Mouse (Mus musculus): ENCODE results near the gene Igsf8. TPM values are rescaled to one million over a fixed set of nuclear protein-coding genes. Genes with fewer than 3 reads are reported as not detected.
"Not testable (repeated sequence)": the region's sequence is repeated elsewhere in the genome, so short reads cannot be mapped to it uniquely, and the experiment has no call there.

The Igsf8 gene
- polyA plus RNA-seq, 1 experiment from 2014 or later: 20.5 TPM

GRCm38 (mm10) chr1:172240945-172241708 is 20.3 kb upstream of the Igsf8 start:
- Histone ChIP-seq H3K9ac (no peak overlapping the region), H3K9me3 (replicated peaks) (no peaks in the 10 kb centered on the region), H3K4me3 (no peak overlapping the region), H3K4me2 (no peak overlapping the region), H3K27ac (no peak overlapping the region), H3K27me3 (replicated peaks) (peaks cover 35% of the 10 kb centered on the region), H3K36me3 (no peaks in the 10 kb centered on the region), H3K4me1 (no peaks in the 10 kb centered on the region)
- no peak for ATAC-seq
- 41% methylated on average over 6 of the region's 6 CpGs for WGBS (ENCODE audit: insufficient replicate concordance)

DNA sequence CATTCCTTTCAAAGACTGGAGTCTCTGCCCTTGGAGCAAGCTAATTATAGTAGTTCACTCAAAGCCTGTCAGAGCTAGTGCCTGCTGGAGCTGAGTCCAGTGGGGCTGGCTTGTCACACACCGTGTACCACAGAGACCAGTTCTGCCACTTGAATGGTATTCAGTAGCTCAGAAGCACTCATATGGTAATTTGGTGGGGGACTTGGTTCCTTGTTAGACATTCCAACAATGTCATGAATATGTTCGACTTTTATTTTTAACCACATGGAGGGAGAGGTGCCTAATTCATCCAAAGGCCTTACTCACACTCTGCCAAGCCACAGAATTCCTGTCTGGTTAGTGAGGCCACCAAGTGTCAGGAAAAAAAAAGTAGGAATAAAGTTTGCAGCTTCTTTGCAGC is 19.0 kb upstream of the Igsf8 start:
- H3K36me3 ChIP-seq: no peaks in the 10 kb centered on the region
- H3K4me1 ChIP-seq: no peaks in the 10 kb centered on the region
- no peaks in the 10 kb centered on the region for H3K9me3 ChIP-seq (replicated peaks)
- peaks cover 47% of the 10 kb centered on the region for H3K27me3 ChIP-seq (replicated peaks)
- WGBS (ENCODE audit: insufficient replicate concordance): 41% methylated on average over 2 of the region's 2 CpGs
- no peak overlapping the region for H3K4me2 ChIP-seq
- ATAC-seq: no peak
- H3K9ac ChIP-seq: no peak overlapping the region
- no peak overlapping the region for H3K27ac ChIP-seq
- no peak overlapping the region for H3K4me3 ChIP-seq

- Histone ChIP-seq H3K9ac (no peak overlapping the region), H3K27me3 (replicated peaks) (peaks cover 50% of the 10 kb centered on the region), H3K4me1 (no peaks in the 10 kb centered on the region), H3K4me2 (0 out of 2 replicates have a peak overlapping the region, but pooled peaks have one; percentile 34), H3K9me3 (replicated peaks) (no peaks in the 10 kb centered on the region), H3K27ac (no peak overlapping the region), H3K4me3 (no peak overlapping the region), H3K36me3 (no peaks in the 10 kb centered on the region)
- 26% methylated on average over 16 of the region's 16 CpGs for WGBS (ENCODE audit: insufficient replicate concordance)
- no peak for ATAC-seq
Observed at GRCm38 (mm10) chr1:172243547-172244205, 17.8 kb upstream of the Igsf8 start.

- H3K9me3 ChIP-seq (replicated peaks); ATAC-seq; H3K4me1 ChIP-seq; H3K9ac ChIP-seq; H3K36me3 ChIP-seq; H3K27ac ChIP-seq: not testable (repeated sequence)
- Histone ChIP-seq H3K27me3 (replicated peaks) (peaks cover 50% of the 10 kb centered on the region), H3K4me3 (0 out of 2 replicates have a peak overlapping the region, but pooled peaks have one; percentile 4), H3K4me2 (peak overlapping the region; percentile 34)
- 20% methylated on average over 23 of the region's 23 CpGs for WGBS (ENCODE audit: insufficient replicate concordance)
Observed at GRCm38 (mm10) chr1:172244645-172245044, 16.8 kb upstream of the Igsf8 start.

DNA sequence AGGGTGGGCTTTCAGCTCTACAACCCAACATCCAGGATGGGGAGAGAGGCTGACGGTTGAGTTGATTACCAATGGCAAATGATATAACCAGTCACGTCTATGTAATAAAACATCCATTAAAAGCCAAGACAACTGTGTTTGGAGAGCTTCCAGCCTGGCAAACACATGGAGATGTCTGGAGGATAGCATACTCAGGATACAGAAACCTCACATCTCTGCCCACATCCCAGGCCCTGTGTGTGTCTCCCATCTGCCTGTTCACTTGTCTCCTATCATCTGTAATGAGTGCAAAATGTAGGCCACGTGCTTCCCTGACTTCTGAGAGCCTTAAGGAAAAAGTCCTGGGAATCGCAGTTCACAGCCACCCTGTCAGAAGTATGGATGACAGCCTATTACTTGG is 14.2 kb upstream of the Igsf8 start:
- H3K27me3 ChIP-seq (replicated peaks): peaks cover 49% of the 10 kb centered on the region
- H3K4me1 ChIP-seq: no peaks in the 10 kb centered on the region
- H3K36me3 ChIP-seq: no peaks in the 10 kb centered on the region
- H3K27ac ChIP-seq: no peak overlapping the region
- no peak overlapping the region for H3K9ac ChIP-seq
- ATAC-seq: no peak
- no peak overlapping the region for H3K4me3 ChIP-seq
- H3K9me3 ChIP-seq (replicated peaks): no peaks in the 10 kb centered on the region
- H3K4me2 ChIP-seq: no peak overlapping the region
- WGBS (ENCODE audit: insufficient replicate concordance): 64% methylated on average over 4 of the region's 4 CpGs

GRCm38 (mm10) chr1:172247679-172248078 is 13.8 kb upstream of the Igsf8 start:
- Histone ChIP-seq H3K27me3 (replicated peaks) (peaks cover 44% of the 10 kb centered on the region), H3K9me3 (replicated peaks) (no peaks in the 10 kb centered on the region), H3K4me2 (no peak overlapping the region), H3K9ac (no peak overlapping the region), H3K4me1 (no peaks in the 10 kb centered on the region), H3K36me3 (no peaks in the 10 kb centered on the region), H3K4me3 (no peak overlapping the region), H3K27ac (no peak overlapping the region)
- no peak for ATAC-seq
- 36% methylated on average over 2 of the region's 2 CpGs for WGBS (ENCODE audit: insufficient replicate concordance)

DNA sequence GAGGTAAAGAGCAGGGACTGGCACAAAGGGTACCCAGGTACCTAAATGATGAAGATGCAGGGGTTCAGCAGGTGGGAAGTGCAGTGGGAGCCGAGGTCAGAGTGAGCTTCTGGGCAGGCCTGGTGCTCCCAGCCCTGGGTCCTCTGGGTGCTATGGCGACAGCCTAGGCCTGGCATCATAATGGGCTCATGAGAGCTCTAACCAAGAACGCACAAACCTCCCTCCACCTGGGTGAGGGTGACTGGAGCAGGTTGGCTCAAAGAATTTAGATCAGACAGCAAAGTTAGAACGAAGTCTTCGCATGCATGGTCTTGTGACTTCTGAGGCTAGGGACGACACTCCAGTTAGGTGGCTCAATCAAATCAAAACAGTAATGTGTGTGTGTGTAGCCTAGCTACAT is 3.1 kb upstream of the Igsf8 start, which contains the start of gene Atp1a4:
Atp1a4 (minus strand) TSS at position 101 of the 400 bp plus-strand sequence.
- 71% methylated on average over 6 of the region's 6 CpGs for WGBS (ENCODE audit: insufficient replicate concordance)
- Histone ChIP-seq H3K4me3 (no peak within 1 kb of the TSS), H3K9ac (no peak within 1 kb of the TSS)

GRCm38 (mm10) chr1:172271208-172271607 is 9.8 kb downstream of the Igsf8 start:
- no peak overlapping the region for H3K9ac ChIP-seq
- no peaks in the 10 kb centered on the region for H3K27me3 ChIP-seq (replicated peaks)
- no peak overlapping the region for H3K4me2 ChIP-seq
- no peak overlapping the region for H3K4me3 ChIP-seq
- ATAC-seq: no peak
- no peaks in the 10 kb centered on the region for H3K36me3 ChIP-seq
- H3K27ac ChIP-seq: no peak overlapping the region
- no peaks in the 10 kb centered on the region for H3K9me3 ChIP-seq (replicated peaks)
- H3K4me1 ChIP-seq: no peaks in the 10 kb centered on the region
- 85% methylated on average over 3 of the region's 3 CpGs for WGBS (ENCODE audit: insufficient replicate concordance)

More for the DNA sequence above, 3.1 kb upstream of the Igsf8 start, which contains the start of gene Atp1a4:
- Histone ChIP-seq H3K27ac (no peak within 1 kb of the TSS), H3K36me3 (no peaks in the 10 kb centered on the region), H3K27me3 (replicated peaks) (no peaks in the 10 kb centered on the region; the same call in 1 of the 2 replicates), H3K4me1 (no peaks in the 10 kb centered on the region), H3K9me3 (replicated peaks) (no peaks in the 10 kb centered on the region), H3K4me2 (no peak within 1 kb of the TSS)
- ATAC-seq: no peak

DNA sequence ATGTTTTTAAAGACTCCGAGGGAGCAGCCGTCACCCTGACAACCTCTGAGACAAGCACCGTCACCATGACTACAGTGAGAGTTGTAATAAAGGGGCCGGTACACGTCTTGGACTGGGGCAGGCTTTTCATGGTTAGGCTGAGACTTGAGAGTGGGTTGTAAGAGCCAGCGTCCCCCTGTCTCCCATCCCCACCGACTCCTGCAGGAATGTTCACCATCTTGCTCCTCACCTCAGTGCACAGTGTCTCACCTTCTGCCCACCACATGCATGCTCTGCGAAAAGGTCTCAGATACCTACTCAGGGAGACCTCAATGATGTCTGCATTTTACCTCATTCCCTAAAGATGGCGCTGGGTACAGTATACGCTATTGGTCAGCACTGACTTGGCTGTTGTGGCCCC is 10.3 kb downstream of the Igsf8 start:
- H3K4me1 ChIP-seq: no peaks in the 10 kb centered on the region
- H3K9me3 ChIP-seq (replicated peaks): no peaks in the 10 kb centered on the region
- WGBS (ENCODE audit: insufficient replicate concordance): 74% methylated on average over 10 of the region's 10 CpGs
- H3K9ac ChIP-seq: no peak overlapping the region
- no peaks in the 10 kb centered on the region for H3K27me3 ChIP-seq (replicated peaks)
- ATAC-seq: no peak
- no peak overlapping the region for H3K4me2 ChIP-seq
- H3K27ac ChIP-seq: no peak overlapping the region
- no peaks in the 10 kb centered on the region for H3K36me3 ChIP-seq
- no peak overlapping the region for H3K4me3 ChIP-seq

DNA sequence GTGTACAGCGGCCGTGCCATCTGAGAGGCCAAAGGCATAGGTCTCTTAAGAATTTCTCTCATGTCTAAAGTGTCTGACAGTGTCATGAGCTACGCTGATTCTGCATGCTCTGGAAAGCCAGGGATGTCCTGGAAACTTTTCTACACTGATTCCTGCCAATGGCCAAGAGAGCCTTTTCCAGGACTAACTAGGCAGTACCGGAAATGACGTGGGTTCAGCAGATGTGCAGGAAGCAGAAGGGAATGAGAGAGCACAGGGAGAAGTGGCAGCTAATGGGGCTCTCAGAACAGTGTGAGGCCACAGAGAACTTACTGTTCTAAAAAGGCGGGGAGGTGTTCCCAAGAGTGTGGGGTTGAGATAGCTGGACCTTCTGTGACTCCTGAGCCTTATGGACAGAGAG is 11.9 kb downstream of the Igsf8 start:
- no peak overlapping the region for H3K27ac ChIP-seq
- H3K4me2 ChIP-seq: no peak overlapping the region
- no peak overlapping the region for H3K9ac ChIP-seq
- H3K9me3 ChIP-seq (replicated peaks): no peaks in the 10 kb centered on the region
- no peaks in the 10 kb centered on the region for H3K36me3 ChIP-seq
- 67% methylated on average over 6 of the region's 6 CpGs for WGBS (ENCODE audit: insufficient replicate concordance)
- no peaks in the 10 kb centered on the region for H3K4me1 ChIP-seq
- no peaks in the 10 kb centered on the region for H3K27me3 ChIP-seq (replicated peaks)
- no peak overlapping the region for H3K4me3 ChIP-seq
- no peak for ATAC-seq

- Histone ChIP-seq H3K9me3 (replicated peaks) (no peaks in the 10 kb centered on the region), H3K9ac (no peak overlapping the region), H3K4me2 (no peak overlapping the region), H3K36me3 (no peaks in the 10 kb centered on the region), H3K27me3 (replicated peaks) (no peaks in the 10 kb centered on the region), H3K4me3 (no peak overlapping the region), H3K4me1 (no peaks in the 10 kb centered on the region), H3K27ac (no peak overlapping the region)
- 61% methylated on average over 5 of the region's 5 CpGs for WGBS (ENCODE audit: insufficient replicate concordance)
- ATAC-seq: no peak
Observed at GRCm38 (mm10) chr1:172274116-172274515, 12.7 kb downstream of the Igsf8 start.

DNA sequence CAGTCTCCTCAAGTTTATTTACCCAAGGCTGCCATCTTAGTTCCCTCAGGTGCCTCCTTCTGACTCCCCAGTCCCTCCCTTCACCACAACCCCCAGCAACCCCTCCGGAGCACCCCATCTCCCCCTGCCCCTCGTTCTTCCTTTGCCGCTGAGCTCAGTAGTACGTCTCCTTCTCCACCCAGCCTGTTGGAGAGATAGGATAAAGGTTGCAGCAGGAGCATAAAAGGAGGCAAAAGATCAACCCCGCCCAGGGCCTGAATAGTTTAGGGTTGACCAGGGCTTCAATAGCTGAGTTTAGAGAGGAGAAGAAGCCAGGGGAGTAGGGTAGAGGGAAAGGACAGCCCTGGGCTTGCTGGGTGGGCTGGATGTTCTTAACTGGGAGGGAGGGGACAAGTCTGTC is 13.1 kb downstream of the Igsf8 start:
- WGBS (ENCODE audit: insufficient replicate concordance): 72% methylated on average over 5 of the region's 5 CpGs

More for the DNA sequence above, 13.1 kb downstream of the Igsf8 start:
- H3K4me3 ChIP-seq: no peak overlapping the region
- no peaks in the 10 kb centered on the region for H3K4me1 ChIP-seq
- H3K27ac ChIP-seq: no peak overlapping the region
- no peak for ATAC-seq
- H3K9ac ChIP-seq: no peak overlapping the region
- H3K36me3 ChIP-seq: no peaks in the 10 kb centered on the region
- no peak overlapping the region for H3K4me2 ChIP-seq
- no peaks in the 10 kb centered on the region for H3K27me3 ChIP-seq (replicated peaks)
- no peaks in the 10 kb centered on the region for H3K9me3 ChIP-seq (replicated peaks)
